Mouse (Mus musculus) frontal cortex, postnatal 14 days (tissue): ENCODE data around the gene Ptprm.

ENCODE experiments used
- DNase-seq, 2 experiments: peaks; one replicate each; pipeline ENCODE4 v3.0.0; 2022; ENCODE audit warnings: low spot score in 2 of 2

The Ptprm gene

DNA sequence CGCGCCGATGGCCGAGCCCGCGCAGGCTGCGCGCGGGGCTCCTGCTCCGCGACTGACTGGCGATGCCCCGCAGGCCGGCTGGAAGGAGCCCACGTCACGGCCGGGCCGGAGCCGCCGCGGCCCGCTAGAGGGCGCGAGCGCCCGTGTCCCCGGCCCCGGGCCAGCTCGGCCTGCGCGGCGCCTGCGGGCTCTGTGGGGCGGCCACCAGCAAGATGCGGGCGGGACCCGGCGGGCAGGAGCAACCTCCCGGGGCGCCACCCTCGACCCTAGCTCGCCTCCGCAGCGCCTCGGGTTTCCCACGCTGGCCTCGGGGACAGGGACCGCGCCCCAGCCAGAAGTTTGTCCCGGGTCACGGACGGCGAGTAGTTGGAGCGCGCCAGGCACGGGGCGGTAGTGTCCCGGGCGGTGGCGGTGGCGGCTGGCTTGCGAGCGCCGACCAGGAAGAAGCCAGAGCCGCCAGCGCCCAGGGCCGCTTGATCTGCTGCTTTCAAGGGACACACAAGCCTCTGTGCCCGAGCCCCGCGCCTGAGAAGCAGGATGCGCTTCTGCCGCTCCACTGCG lies at the start of gene Ptprm:
Gene Ptprm (minus strand): TSS at position 7 of the 561 bp plus-strand sequence.
- peak; percentile 45 to 62 for DNase-seq

DNA sequence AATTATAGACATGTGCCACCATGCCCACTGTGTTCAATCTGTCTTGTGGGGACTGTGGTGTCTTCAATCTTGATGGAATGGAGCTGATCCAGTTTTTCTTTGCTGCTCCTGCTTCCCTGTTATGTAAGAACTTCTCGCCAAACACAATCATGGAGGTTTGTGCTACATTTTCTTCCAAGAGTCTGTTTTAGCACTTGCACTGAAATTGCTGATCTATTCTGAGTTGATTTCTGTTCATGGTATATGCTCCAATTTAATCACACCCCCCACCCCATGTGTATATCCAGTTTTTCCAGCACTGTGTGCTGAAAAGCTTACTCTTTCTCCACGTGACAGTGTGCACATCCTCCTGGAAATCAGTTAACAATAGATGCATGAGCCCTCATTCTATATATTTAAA lies 41.9 kb upstream of the Ptprm start:
- no peak for DNase-seq

DNA sequence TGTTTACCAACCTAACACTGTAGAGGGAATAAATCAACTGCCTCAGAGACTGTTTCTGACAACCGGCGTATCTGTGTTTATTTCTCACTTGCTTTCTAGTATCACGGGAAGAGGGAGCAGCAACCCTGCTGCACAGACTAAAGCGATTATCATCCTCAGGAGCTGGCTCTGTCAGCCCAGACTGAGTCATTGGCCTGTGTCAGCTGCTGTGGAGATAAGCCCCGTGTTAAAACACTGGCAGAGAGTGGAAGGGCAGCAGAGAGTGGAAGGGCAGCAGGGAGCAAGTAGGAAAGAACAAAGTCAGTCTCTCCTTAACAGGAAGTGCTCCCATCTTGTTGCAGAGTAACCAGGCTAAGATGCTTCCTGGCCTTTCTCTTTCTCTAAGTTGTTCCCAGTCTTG lies 36.6 kb upstream of the Ptprm start:
- no peak for DNase-seq

DNA sequence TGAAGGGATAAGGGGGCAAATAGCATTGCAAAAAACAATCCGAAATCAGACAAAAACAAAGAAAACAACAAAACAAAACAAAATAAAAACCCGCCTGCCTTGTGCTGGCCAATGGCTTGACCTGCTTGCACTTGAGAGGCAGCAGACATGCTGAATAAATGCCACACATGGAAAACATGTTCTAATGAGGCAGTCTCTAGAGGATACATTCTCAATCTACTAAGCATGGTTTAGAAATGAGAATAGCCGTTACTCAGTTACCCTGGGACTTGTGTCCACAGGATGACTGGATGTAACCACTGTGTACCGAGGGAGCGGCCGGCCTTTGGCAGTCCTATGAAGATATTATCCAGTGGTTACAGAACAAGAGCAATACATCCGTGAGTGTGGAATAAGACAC lies 33.9 kb upstream of the Ptprm start:
- DNase-seq: no peak

GRCm38 (mm10) chr17:67385286-67385685 lies 31.0 kb upstream of the Ptprm start:
- DNase-seq: no peak

DNA sequence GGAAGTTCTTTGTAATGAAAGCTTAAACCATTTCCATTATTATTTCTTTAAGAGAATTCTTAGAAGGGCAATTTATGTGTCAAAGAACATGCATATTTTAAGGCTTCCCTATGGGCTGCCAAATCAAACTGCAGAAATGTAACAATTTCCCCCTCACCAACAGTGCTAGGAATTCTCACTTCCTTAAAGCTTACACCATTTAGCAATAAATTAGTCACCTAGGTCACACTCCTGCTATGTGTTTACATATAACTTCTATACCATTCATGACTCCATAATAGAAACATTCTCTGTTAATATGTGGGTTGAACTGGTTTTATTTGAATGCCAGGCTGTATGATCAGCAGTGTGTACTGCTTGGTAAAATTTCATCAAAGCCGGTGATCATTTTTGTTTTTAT lies 29.4 kb upstream of the Ptprm start:
- DNase-seq: no peak

- DNase-seq: no peak
Measured at GRCm38 (mm10) chr17:67381618-67382017, 27.4 kb upstream of the Ptprm start.

DNA sequence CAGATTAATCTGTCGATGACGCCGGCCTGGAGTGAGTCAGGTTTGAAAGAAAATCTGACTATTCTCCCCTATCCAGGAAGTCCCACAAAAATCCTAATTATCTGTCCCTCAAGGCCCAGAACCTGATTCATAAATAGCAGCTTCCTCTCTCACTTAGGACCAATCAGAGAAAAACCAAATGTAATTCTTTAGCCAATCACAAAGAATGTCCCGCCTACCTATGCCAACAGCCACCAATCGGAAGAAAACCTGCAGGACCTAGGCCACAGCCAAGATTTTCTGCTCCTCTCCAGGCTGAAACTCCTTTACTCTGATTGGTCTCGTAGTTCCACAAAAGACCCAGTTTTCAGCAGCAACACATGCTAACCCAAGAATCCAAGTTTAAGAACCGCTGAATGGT lies 13.6 kb upstream of the Ptprm start:
- DNase-seq: no peak

- no peak for DNase-seq
Measured at GRCm38 (mm10) chr17:67364491-67364890, 10.2 kb upstream of the Ptprm start.

DNA sequence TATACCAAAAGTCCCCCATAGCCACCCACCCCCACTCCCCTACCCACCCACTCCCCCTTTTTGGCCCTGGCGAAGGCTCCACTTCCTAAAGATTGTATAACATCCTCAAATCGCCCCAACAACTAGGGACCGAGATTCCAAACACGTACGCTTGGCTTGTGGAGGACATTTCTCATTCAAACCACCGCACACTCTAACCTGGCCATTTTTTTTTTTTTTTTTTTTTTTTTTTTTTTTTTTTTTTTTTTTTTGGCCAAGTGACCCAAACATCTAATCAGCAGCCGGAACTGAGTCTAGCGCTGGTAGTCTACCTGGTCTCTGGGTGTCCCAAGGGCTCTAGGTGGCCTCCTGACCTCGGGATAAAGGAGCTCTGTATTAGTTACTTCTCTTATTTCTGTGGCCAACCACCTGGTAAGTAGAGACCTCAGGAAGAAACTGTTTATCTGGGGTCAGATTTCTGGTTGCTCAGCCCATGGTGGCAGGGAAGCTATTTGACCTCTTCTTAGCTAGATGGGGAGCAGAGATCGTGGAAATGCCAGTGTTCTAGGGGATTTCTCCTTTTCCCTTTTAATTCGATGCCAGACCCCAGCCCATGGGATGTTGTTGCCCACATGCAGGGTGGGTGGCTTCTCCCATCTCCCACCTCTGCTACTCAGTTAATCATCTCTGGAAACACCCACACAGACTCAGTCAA lies 9.3 kb upstream of the Ptprm start:
- no peak for DNase-seq

DNA sequence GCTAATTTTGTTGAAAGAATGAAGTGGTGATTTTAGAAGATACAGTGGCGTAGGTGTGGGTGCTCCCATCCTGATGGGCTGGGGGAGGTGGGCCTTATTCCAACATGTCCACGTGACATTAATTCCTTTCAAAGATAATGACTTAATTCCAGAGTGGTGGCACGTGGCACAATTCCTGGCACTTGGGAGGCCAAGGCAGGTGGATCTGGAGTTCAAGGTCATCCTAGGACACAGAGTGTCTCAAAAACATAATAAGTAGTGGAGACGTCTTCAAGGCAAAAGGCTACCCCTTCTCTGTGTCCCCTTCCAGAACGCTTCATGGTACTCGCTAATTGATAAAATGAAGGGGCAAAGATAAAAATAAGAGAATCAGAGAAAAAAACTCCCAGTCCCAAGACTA lies 7.9 kb upstream of the Ptprm start:
- DNase-seq: no peak

DNA sequence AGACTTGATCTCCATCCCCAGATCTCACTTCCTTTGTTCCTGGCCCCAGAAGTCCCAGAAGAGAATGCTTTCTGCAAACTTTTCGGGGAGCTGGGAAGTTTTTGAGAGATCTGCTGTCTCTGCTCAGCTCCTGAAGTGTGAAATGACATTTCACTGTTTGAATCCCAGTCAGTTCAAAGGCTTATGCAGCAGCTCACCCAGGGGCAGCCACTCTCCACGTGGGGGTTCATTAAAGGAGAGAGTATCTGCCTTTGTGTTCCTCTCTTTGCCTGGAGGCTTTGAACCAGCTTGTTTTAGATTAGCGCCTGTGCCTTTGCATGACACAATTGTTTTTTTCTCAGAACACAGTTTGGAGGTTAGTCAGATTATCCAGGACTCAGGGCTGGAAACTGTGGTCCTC lies 6.3 kb upstream of the Ptprm start:
- no peak for DNase-seq

GRCm38 (mm10) chr17:67359578-67359977 lies 5.3 kb upstream of the Ptprm start:
- no peak for DNase-seq

DNA sequence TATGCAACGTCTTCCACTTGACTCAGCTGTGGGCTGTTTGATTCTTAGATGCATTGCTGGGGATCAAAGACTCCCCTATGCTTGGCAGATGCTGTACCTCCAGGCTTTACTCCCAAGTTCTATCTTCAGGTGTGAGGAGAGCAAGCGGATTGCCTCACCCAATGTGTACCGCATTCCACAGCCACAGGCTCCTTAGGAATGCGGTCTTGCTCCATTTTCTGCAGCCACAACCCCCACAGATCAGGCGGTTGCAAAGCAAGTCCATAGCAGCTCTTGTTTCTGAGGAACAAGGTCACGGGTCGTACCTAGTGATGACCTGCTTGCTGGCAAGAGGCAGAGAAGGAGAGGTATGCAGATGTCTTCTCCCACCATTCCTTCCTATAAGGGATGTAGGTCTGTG lies 4.3 kb upstream of the Ptprm start:
- no peak for DNase-seq

- no peak for DNase-seq
Measured at GRCm38 (mm10) chr17:67357191-67357590, 2.9 kb upstream of the Ptprm start.

- no peak for DNase-seq
Measured at GRCm38 (mm10) chr17:67355251-67355650, 994 bp upstream of the Ptprm start.

DNA sequence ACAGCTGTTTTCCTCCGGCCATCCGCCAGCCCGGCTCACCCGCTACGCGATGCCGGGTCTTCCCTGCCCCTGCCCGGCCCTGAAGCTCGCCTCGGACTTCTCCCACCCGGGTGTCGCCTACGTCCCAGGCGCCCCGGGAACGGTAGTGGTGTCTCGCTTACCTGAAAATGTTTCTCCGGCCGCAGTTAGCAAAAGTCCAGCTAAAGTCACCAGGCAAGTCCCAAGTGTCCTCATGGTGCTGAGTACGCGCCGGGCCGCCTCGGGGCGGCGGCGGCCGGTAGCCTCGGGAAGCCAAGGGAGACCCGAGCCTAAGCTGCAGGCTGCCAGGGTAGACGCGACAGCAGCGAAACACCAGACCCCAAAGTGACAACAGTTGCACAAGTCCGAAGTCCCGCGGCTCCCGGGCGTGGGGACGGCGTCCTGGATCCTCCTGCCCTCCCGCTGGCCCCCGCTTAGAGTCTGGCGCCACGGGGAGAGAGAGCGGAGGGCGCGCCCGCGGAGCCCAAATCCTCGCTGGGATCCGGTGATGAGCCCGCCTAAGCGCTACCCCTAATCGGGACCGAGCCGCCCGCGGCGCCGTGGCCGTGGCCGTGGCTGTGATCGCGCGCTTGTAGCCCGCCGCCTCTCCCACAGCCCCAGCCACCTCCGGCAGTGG lies 334 bp downstream of the Ptprm start:
- DNase-seq: peak in 1 of 2 experiments; percentile 26

GRCm38 (mm10) chr17:67352956-67353795 lies 1.1 kb downstream of the Ptprm start:
- DNase-seq: peak in 1 of 2 experiments; percentile 24

DNA sequence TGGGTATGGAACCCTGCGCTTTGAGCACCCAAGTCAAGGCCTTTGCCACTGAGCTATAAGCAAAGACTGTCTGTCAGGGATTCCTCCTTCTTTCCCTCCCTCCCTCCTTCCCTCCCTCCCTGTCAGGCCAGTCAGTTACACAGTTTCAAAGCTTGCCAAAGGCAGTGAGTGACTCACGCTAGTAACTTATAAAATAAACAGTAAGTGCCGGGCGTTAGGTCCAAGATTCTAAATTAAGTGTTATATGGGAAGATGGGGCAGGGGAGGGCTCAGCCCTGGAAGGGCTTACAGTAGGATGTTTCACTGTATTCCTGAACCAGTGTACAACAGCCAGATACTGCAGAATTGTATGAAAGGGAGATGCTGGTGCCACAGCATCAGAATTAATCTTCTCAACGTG lies 2.8 kb downstream of the Ptprm start:
- DNase-seq: no peak

DNA sequence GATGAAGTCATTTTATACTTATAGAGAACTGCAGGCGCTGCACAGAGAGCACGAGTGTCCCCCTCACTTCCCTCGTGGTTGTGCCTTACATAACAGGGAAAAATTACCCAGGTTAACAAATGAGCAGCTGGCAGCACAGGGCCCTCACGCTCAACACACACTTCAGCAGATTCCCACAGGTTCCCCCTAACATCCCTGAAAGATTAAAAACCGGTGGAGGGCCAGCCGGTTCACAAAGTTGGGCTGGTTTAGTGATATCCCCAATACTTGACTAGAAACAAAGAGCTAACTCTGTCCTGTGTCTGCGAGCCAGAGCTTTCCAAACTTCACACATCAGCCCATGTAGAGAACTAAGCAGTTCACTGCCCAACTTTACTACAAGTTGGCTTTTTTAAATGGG lies 3.7 kb downstream of the Ptprm start:
- DNase-seq: no peak

- DNase-seq: no peak
Measured at GRCm38 (mm10) chr17:67349594-67349993, 4.7 kb downstream of the Ptprm start.

DNA sequence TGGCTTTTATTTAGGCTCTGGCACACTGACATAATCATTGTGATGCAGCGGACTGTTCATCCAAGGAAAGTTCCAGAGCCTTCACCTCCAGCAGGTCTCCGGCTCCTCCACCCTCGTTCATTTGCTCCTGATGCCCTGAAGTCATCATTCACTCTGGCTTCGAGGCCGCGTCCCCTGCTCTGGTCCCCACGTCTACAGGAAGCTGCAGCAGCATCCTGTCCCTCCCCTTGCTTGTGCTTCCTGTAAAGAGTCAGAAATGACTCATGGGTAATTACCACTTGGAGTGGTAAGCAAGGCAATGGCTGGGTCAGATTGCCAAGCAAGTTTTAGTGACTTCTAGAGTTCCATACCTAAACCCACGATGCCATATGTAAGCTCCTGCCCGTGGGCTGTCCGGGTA lies 7.3 kb downstream of the Ptprm start:
- no peak for DNase-seq
